Mouse (Mus musculus) CH12.LX (cell line): Measurements from ENCODE around the gene Glis3. TPM values are rescaled to one million over a fixed set of nuclear protein-coding genes. Genes with fewer than 3 reads are reported as not detected.

ENCODE experiments used
- DNase-seq: peaks from one replicate; pipeline ENCODE4 v3.0.0-alpha.2; 2013; ENCODE audit errors: extremely low read depth
- H3K27ac ChIP-seq: 2 replicates; pipeline ENCODE4 v1.5.1; 2012; ENCODE audit warnings: low read depth, mild to moderate bottlenecking, control low read depth, moderate library complexity; ENCODE audit not compliant: insufficient read depth
- H3K27me3 ChIP-seq: replicated peaks from 2 replicates; pipeline ENCODE3; 2012; ENCODE audit warnings: inconsistent platforms
- H3K36me3 ChIP-seq, 2 experiments: replicated peaks in 1 of 2; 2 replicates each; pipeline versions ENCODE3 to v1.6.1; 2012; ENCODE audit warnings: inconsistent platforms in 1 of 2, low read length in 1 of 2, mild to moderate bottlenecking in 1 of 2, mixed read lengths in 1 of 2, moderate library complexity in 1 of 2; ENCODE audit not compliant: control insufficient read depth in 1 of 2, insufficient read depth in 1 of 2
- H3K4me1 ChIP-seq, 2 experiments: 2 replicates each; pipeline ENCODE4 v1.6.1; 2012; ENCODE audit warnings: inconsistent platforms in 1 of 2, moderate library complexity in 1 of 2; ENCODE audit not compliant: insufficient read depth in 2 of 2, control insufficient read depth in 1 of 2
- H3K4me2 ChIP-seq: 2 replicates; pipeline ENCODE4 v1.6.1; 2012; ENCODE audit warnings: low read depth, mild to moderate bottlenecking, control low read depth; ENCODE audit not compliant: poor library complexity, insufficient read depth, severe bottlenecking
- H3K4me3 ChIP-seq, 3 experiments: fragments of 150-350 bp in 1 of 3; sonication (generic) in 1 of 3; replicated peaks in 1 of 3; 2 replicates each; pipeline versions ENCODE3 to v1.5.1; 2011 to 2012; ENCODE audit warnings: low read depth in 2 of 3, low read length in 2 of 3, mild to moderate bottlenecking in 2 of 3, moderate library complexity in 2 of 3, control low read depth in 1 of 3, improper control_type of control experiment in 1 of 3, inconsistent platforms in 1 of 3, mixed read lengths in 1 of 3; ENCODE audit not compliant: poor library complexity in 1 of 3
- H3K79me2 ChIP-seq: replicated peaks from 2 replicates; pipeline ENCODE4 v1.6.1; 2012; ENCODE audit warnings: mild to moderate bottlenecking, moderate library complexity; ENCODE audit not compliant: control insufficient read depth, poor library complexity, insufficient read depth, severe bottlenecking; ENCODE audit errors: extremely low read depth
- H3K9ac ChIP-seq: 2 replicates; pipeline ENCODE4 v1.6.1; 2012; ENCODE audit warnings: low read depth, mild to moderate bottlenecking, control low read depth, moderate library complexity; ENCODE audit not compliant: insufficient read depth
- H3K9me3 ChIP-seq: replicated peaks from 2 replicates; pipeline ENCODE3; 2012; ENCODE audit warnings: low read length, inconsistent platforms, mixed read lengths
- CTCF ChIP-seq, 2 experiments: IDR thresholded peaks in 1 of 2; conservative IDR thresholded peaks in 1 of 2; 2 replicates each; pipeline ENCODE4 v1.5.1; 2011 to 2012; ENCODE audit warnings: low read depth in 2 of 2, low read length in 2 of 2, improper control_type of control experiment in 1 of 2, inconsistent platforms in 1 of 2, mild to moderate bottlenecking in 1 of 2, moderate library complexity in 1 of 2
- ETS1 ChIP-seq: conservative IDR thresholded peaks from 2 replicates; pipeline ENCODE4 v1.6.1; 2012; ENCODE audit warnings: low read depth, mild to moderate bottlenecking, inconsistent platforms, low read length, improper control_type of control experiment, moderate library complexity
- HCFC1 ChIP-seq: IDR thresholded peaks from 2 replicates; pipeline ENCODE4 v1.6.1; 2012; ENCODE audit warnings: low read depth, mild to moderate bottlenecking, inconsistent platforms, low read length, improper control_type of control experiment
- IRF4 ChIP-seq: IDR thresholded peaks from 2 replicates; pipeline ENCODE4 v1.6.1; 2014; ENCODE audit warnings: low read depth, mild to moderate bottlenecking, inconsistent platforms, low read length, improper control_type of control experiment
- MAZ ChIP-seq: IDR thresholded peaks from 2 replicates; pipeline ENCODE4 v1.6.1; 2012; ENCODE audit warnings: low read depth, mild to moderate bottlenecking, inconsistent platforms, low read length, improper control_type of control experiment, moderate library complexity
- MXI1 ChIP-seq: IDR thresholded peaks from 2 replicates; pipeline ENCODE4 v1.6.1; 2011; ENCODE audit warnings: mild to moderate bottlenecking, low read depth, low read length, improper control_type of control experiment
- MYC ChIP-seq: IDR thresholded peaks from 2 replicates; pipeline ENCODE4 v1.6.1; 2011; ENCODE audit warnings: low read depth, mild to moderate bottlenecking, improper control_type of control experiment, low read length
- NELFE ChIP-seq: IDR thresholded peaks from 2 replicates; pipeline ENCODE4 v1.6.1; 2011; ENCODE audit warnings: low read depth, low read length, improper control_type of control experiment
- NRF1 ChIP-seq: IDR thresholded peaks from 2 replicates; pipeline ENCODE4 v1.6.1; 2014; ENCODE audit warnings: low read depth, mild to moderate bottlenecking, inconsistent platforms, low read length, improper control_type of control experiment, moderate library complexity
- POLR2A ChIP-seq: IDR thresholded peaks from 2 replicates; pipeline ENCODE4 v1.6.1; 2011; ENCODE audit warnings: low read depth, mild to moderate bottlenecking, improper control_type of control experiment, low read length
- RCOR1 ChIP-seq: conservative IDR thresholded peaks from 2 replicates; pipeline ENCODE4 v1.6.1; 2012; ENCODE audit warnings: low read depth, mild to moderate bottlenecking, inconsistent platforms, low read length, improper control_type of control experiment
- SIN3A ChIP-seq: IDR thresholded peaks from 2 replicates; pipeline ENCODE4 v1.6.1; 2012; ENCODE audit warnings: low read length, improper control_type of control experiment, inconsistent platforms
- SMC3 ChIP-seq: IDR thresholded peaks from 2 replicates; pipeline ENCODE4 v1.6.1; 2011; ENCODE audit warnings: low read depth, low read length, improper control_type of control experiment
- TCF12 ChIP-seq: IDR thresholded peaks from 2 replicates; pipeline ENCODE4 v1.6.1; 2014; ENCODE audit warnings: low read depth, mild to moderate bottlenecking, inconsistent platforms, low read length, improper control_type of control experiment
- ZC3H11A ChIP-seq: IDR thresholded peaks from 2 replicates; pipeline ENCODE4 v1.6.1; 2012; ENCODE audit warnings: low read depth, mild to moderate bottlenecking, inconsistent platforms, low read length, improper control_type of control experiment
- ZNF384 ChIP-seq: IDR thresholded peaks from 2 replicates; pipeline ENCODE4 v1.6.1; 2012; ENCODE audit warnings: low read depth, low read length, improper control_type of control experiment, inconsistent platforms
- dilution Hi-C: fragments of 300-500 bp; cut with MboI; formaldehyde crosslinking; loops from 2 replicates; pipeline ENCODE4 v1.14.3; 2020; ENCODE audit warnings: low sequenced_read_pairs; ENCODE audit not compliant: extremely low pct_unique_long_range_greater_than_20kb, extremely low pct_ligation_motif_present
- in situ Hi-C: fragments of 300-500 bp; cut with MboI; formaldehyde crosslinking; loops from 3 replicates; pipeline ENCODE4 v1.14.3; 2019; ENCODE audit warnings: low sequenced_read_pairs, low pct_ligation_motif_present, low pct_unique_long_range_greater_than_20kb, mixed read lengths
- polyA plus RNA-seq: library from polyadenylated mRNA; unstranded; fragments of >175 nt; gene quantifications from 2 replicates; pipeline ENCODE4 v1.2.1, GENCODE M21; 2012; ENCODE audit warnings: low read depth; ENCODE audit not compliant: insufficient read length
- total RNA-seq, 2 experiments: library from RNA; depleted of rRNA; stranded (reverse); fragments of 300-350 nt in 1 of 2; fragments of >200 nt in 1 of 2; gene quantifications; 2 replicates each; pipeline ENCODE4 v1.2.3; 2012 to 2014

Gene Glis3
- total and polyA plus RNA-seq, 3 experiments = not detected

GRCm38 (mm10) chr19:28452951-28453520 is 226.8 kb downstream of the Glis3 start:
- no peak overlapping the region for H3K4me2 ChIP-seq
- TF ChIP-seq NRF1 (no peak), IRF4 (no peak), CTCF (conservative IDR thresholded peaks at IDR 0.05 in 1 of 2, IDR thresholded peaks at IDR 0.05 in 1 of 2; ENCODE audit: low read depth in 2 of 2, low read length in 2 of 2) (no peak), TCF12 (no peak), POLR2A (no peak), RCOR1 (no peak), HCFC1 (no peak), NELFE (no peak), MYC (no peak), ZC3H11A (no peak)
- TF ChIP-seq, all 38 proteins: peak for 0
- no peak overlapping the region for H3K4me3 ChIP-seq
- no peaks in the 10 kb centered on the region for H3K79me2 ChIP-seq
- peaks cover 3 to 12% of the 10 kb centered on the region in 2 experiments; a peak in 3 of 4 replicates for H3K4me1 ChIP-seq
- no peaks in the 10 kb centered on the region for H3K9me3 ChIP-seq
- H3K36me3 ChIP-seq = no peaks in the 10 kb centered on the region
- DNase-seq = no peak
- H3K27ac ChIP-seq = no peak overlapping the region
- no peak overlapping the region for H3K9ac ChIP-seq
- dilution Hi-C loops (no loop called here), in situ Hi-C loops (no loop called here)
- H3K27me3 ChIP-seq = no peaks in the 10 kb centered on the region

DNA sequence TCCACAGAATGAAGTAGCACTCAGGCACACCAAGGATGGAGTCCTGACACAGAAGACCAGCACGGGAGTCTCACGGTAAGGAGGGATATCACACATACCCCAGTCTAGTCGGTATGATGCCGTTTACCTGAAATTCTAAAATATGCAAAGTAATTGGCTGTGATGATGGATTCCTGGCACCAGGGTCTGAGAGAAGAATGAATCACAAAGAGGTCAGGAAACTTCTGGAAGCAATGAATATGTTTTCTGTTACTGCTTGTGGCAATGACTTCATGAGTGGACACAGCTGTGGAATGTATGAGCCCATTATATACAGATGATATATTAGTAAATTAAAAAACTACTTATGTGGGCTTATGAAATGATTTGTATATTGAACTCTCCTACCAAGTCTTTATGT is 231.1 kb downstream of the Glis3 start:
- DNase-seq = no peak
- Histone ChIP-seq H3K27me3 (no peaks in the 10 kb centered on the region), H3K4me3 (no peak overlapping the region), H3K4me1 (peaks cover 3 to 21% of the 10 kb centered on the region in 2 experiments; a peak in 2 of 4 replicates), H3K4me2 (no peak overlapping the region), H3K9me3 (no peaks in the 10 kb centered on the region), H3K9ac (no peak overlapping the region), H3K27ac (no peak overlapping the region), H3K79me2 (no peaks in the 10 kb centered on the region), H3K36me3 (no peaks in the 10 kb centered on the region)
- dilution Hi-C loops (no loop called here), in situ Hi-C loops (no loop called here)
- no peak for TF ChIP-seq HCFC1

GRCm38 (mm10) chr19:28442161-28442560 is 237.7 kb downstream of the Glis3 start:
- Histone ChIP-seq H3K27ac (no peak overlapping the region), H3K9me3 (no peaks in the 10 kb centered on the region), H3K4me3 (no peak overlapping the region), H3K36me3 (no peaks in the 10 kb centered on the region), H3K9ac (no peak overlapping the region), H3K4me2 (no peak overlapping the region), H3K79me2 (no peaks in the 10 kb centered on the region), H3K27me3 (no peaks in the 10 kb centered on the region), H3K4me1 (peaks cover 0 to 20% of the 10 kb centered on the region in 2 experiments; a peak in 2 of 4 replicates)
- no peak for TF ChIP-seq IRF4
- TF ChIP-seq ETS1 = no peak
- no peak for TF ChIP-seq CTCF (conservative IDR thresholded peaks at IDR 0.05 in 1 of 2, IDR thresholded peaks at IDR 0.05 in 1 of 2; ENCODE audit: low read depth in 2 of 2, low read length in 2 of 2)
- TF ChIP-seq SMC3 = no peak
- no peak for TF ChIP-seq MXI1
- TF ChIP-seq RCOR1 = no peak
- TF ChIP-seq TCF12 = no peak
- no peak for TF ChIP-seq NRF1
- TF ChIP-seq ZNF384 = no peak
- TF ChIP-seq MAZ = no peak
- no peak for TF ChIP-seq POLR2A
- TF ChIP-seq SIN3A = no peak
- DNase-seq = no peak
- in situ Hi-C loops = no loop called here
- dilution Hi-C loops = no loop called here
